Mouse (Mus musculus): Measurements from ENCODE around the gene 1700008O03Rik. TPM values are rescaled to one million over a fixed set of nuclear protein-coding genes. Genes with fewer than 3 reads are reported as not detected.

1700008O03Rik gene
- total RNA-seq, 2 experiments from 2014 or later, result 0.30 to 0.31 TPM

Other genes starting within 250 kb of the 1700008O03Rik start
- not detected for gene Klk1b16, start 249.1 kb downstream of the 1700008O03Rik start, total RNA-seq (2021)
- not detected for gene Klk1b24, start 197.6 kb downstream of the 1700008O03Rik start, total RNA-seq (2021)
- gene Klk1b3, start 187.6 kb downstream of the 1700008O03Rik start, total RNA-seq (2021), result not detected
- not detected for gene Klk1b4, start 178.4 kb downstream of the 1700008O03Rik start, total RNA-seq (2021)
- not detected for gene Klk1b5, start 169.9 kb downstream of the 1700008O03Rik start, total RNA-seq (2021)
- under 1 TPM in 1 of 2 experiments, not detected in 1; 0.60 TPM for gene Klk1, start 160.5 kb downstream of the 1700008O03Rik start, total RNA-seq (2021)
- gene Gm36864, start 149.6 kb downstream of the 1700008O03Rik start, total RNA-seq (2021), result not detected
- under 1 TPM; 0.25 to 0.28 TPM for gene 1700028J19Rik, start 139.1 kb downstream of the 1700008O03Rik start, total RNA-seq (2021)
- gene 2410002F23Rik, start 139.1 kb downstream of the 1700008O03Rik start, total RNA-seq (2021), result 10 to 100 TPM in 1 of 2 experiments, 1 to 10 TPM in 1; 8.1 to 11.5 TPM
- not detected for gene Acp4, start 128.4 kb downstream of the 1700008O03Rik start, total RNA-seq (2021)
- gene Gm15517, start 124.4 kb downstream of the 1700008O03Rik start, total RNA-seq (2021), result not detected
- under 1 TPM; 0.69 to 0.87 TPM for gene Clec11a, start 78.9 kb downstream of the 1700008O03Rik start, total RNA-seq (2021)
- 1 to 10 TPM; 2.1 to 2.7 TPM for gene Shank1, start 75.6 kb downstream of the 1700008O03Rik start, total RNA-seq (2021)
- gene Syt3, start 1.7 kb downstream of the 1700008O03Rik start, total RNA-seq (2021), result 1 to 10 TPM; 2.3 to 2.9 TPM
- gene Lrrc4b, start 43.2 kb upstream of the 1700008O03Rik start, total RNA-seq (2021), result 10 to 100 TPM; 31.2 to 66.0 TPM
- gene Aspdh, start 79.6 kb upstream of the 1700008O03Rik start, total RNA-seq (2021), result 1 to 10 TPM in 1 of 2 experiments, under 1 TPM in 1; 0.41 to 1.4 TPM
- gene Josd2, start 82.2 kb upstream of the 1700008O03Rik start, total RNA-seq (2021), result 100 to 1,000 TPM in 1 of 2 experiments, 10 to 100 TPM in 1; 98.6 to 108 TPM
- 10 to 100 TPM; 79.6 to 85.6 TPM for gene Emc10, start 110.7 kb upstream of the 1700008O03Rik start, total RNA-seq (2021)
- gene Fam71e1, start 110.8 kb upstream of the 1700008O03Rik start, total RNA-seq (2021), result 1 to 10 TPM; 1.6 to 4.3 TPM
- 10 to 100 TPM; 10.2 to 10.8 TPM for gene Mybpc2, start 138.8 kb upstream of the 1700008O03Rik start, total RNA-seq (2021)
- 1 to 10 TPM in 1 of 2 experiments, under 1 TPM in 1; 0.37 to 4.8 TPM for gene Spib, start 146.3 kb upstream of the 1700008O03Rik start, total RNA-seq (2021)
- gene Pold1, start 163.0 kb upstream of the 1700008O03Rik start, total RNA-seq (2021), result 10 to 100 TPM; 12.6 to 16.2 TPM
- gene Nr1h2, start 168.1 kb upstream of the 1700008O03Rik start, total RNA-seq (2021), result 10 to 100 TPM; 43.9 to 47.3 TPM
- 1 to 10 TPM in 1 of 2 experiments, under 1 TPM in 1; 0.82 to 4.4 TPM for gene Napsa, start 186.6 kb upstream of the 1700008O03Rik start, total RNA-seq (2021)
- 1 to 10 TPM; 2.4 to 2.6 TPM for gene Kcnc3, start 204.8 kb upstream of the 1700008O03Rik start, total RNA-seq (2021)